Mouse (Mus musculus): ENCODE data around the gene Abcb5. TPM values are rescaled to one million over a fixed set of nuclear protein-coding genes. Genes with fewer than 3 reads are reported as not detected.

The Abcb5 gene
- polyA plus RNA-seq (2012; rRNA removed): 0.17 TPM in 2 replicates

GRCm38 (mm10) chr12:118966321-118966720 lies at the start of gene Abcb5:
Gene Abcb5 (minus strand): TSS chr12:118966421.

GRCm38 (mm10) chr12:118846221-118846620 lies 120.0 kb downstream of the Abcb5 start, which contains the start of gene Sp8:
Gene Sp8 (plus strand): TSS chr12:118846329.

Other genes starting within 250 kb of the Abcb5 start
- gene Sp8, start 120.1 kb downstream of the Abcb5 start, polyA plus RNA-seq (2012; rRNA removed): not detected in 2 replicates